Mouse (Mus musculus) gonadal fat pad, adult 2 months (tissue): Measurements from ENCODE around the gene Eif4e1b. TPM values are rescaled to one million over a fixed set of nuclear protein-coding genes. Genes with fewer than 3 reads are reported as not detected.
"Not testable (repeated sequence)": the region's sequence is repeated elsewhere in the genome, so short reads cannot be mapped to it uniquely, and the experiment has no call there.

ENCODE experiments used
- DNase-seq: peaks from one replicate; pipeline ENCODE4 v3.0.0-alpha.2; 2012; ENCODE audit warnings: low read depth
- polyA plus RNA-seq: library from polyadenylated mRNA; depleted of rRNA; stranded (reverse); fragments of >200 nt; gene quantifications from 2 replicates; pipeline ENCODE4 v1.2.3, GENCODE M21; 2012

The Eif4e1b gene
- polyA plus RNA-seq, 1 experiment: not detected

GRCm38 (mm10) chr13:54759496-54759895 is 24.3 kb upstream of the Eif4e1b start:
- DNase-seq: no peak

DNA sequence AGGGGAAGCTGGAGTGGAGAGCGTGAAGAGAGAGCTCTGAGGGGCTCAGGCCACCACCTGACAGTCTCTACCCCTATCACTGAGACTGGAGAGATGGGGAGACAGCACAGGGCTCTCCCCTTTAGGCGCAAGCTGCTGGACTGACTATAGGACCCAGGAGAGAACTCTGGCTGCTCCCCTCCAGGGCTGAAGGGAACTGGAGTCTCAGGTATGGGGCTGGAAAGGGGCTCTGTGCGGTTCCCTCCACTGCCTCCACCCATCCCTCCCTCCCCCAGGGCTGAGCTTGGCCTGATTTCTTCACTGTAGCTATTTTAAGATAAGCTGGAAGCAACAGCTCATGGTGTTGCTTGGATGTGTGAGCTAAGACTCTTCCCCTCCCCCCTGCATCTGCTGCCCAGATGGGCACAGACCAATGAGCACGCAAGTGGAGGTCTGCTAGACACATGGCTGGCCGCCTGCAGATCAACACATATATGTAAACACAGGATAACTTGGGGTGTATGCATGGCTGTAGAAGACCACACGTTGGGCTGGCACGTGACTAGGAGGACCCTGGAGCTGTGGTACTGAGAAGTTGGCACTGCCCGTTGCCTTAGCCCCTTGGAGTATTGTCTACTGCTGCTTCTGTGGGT is 23.5 kb upstream of the Eif4e1b start:
- no peak for DNase-seq

DNA sequence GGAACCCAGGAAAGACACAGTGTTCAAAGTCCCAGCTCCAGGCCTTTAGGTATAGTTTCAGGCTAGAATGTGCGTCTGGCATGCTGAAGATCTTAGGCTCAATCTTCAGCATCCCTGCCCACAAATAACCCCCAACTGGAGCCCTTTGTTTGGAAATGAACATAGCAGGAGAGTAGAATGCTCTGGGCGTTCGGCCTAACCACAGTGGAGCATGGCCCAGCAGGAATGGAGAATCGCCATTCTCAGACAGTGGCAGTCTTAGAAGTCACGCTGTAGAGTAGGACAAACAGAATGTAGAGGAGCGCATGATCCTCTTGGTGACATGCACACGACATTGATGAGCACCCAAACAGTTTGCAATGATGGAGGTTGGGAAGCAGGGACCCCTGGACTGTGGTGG is 22.9 kb upstream of the Eif4e1b start:
- no peak for DNase-seq

- no peak for DNase-seq
Observed at GRCm38 (mm10) chr13:54765281-54766191, 18.3 kb upstream of the Eif4e1b start.

DNA sequence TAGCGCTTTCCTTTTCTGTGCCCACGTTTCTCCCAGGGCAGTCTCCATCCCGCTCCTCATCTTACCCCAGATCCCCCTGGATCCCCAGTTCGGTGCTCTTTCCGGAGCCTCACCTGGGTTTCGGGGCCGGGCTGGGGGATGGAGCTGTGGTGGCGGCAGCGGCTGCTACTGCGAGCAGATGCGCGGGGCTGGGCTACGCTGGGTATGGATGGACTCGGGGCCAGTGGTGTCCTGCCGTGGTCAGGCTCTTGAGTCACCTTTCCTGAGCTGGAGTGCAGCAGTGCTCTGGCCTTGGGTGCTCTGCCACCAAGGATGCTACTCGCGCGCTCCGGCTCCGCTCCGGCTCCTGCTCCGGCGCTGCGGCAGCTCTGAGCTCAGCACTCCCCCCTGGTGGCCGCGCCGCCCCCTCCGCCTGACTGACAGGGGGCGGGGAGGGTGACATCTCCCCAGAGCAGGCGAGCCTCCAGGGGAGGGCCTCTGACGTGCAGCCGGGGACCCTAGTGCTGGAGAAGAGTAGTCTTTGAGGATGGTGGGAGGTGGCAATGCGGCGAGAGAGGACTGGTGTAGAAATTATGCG is 17.5 kb upstream of the Eif4e1b start, which contains the start of gene Sncb:
Gene Sncb, minus strand, starts transcription at position 404 of the 577 bp plus-strand sequence.
- no peak for DNase-seq

GRCm38 (mm10) chr13:54767012-54767411 is 16.8 kb upstream of the Eif4e1b start:
- DNase-seq: no peak

- DNase-seq: no peak
Observed at GRCm38 (mm10) chr13:54780592-54780991, 3.2 kb upstream of the Eif4e1b start.

- DNase-seq: no peak
Observed at GRCm38 (mm10) chr13:54781086-54781485, 2.7 kb upstream of the Eif4e1b start.

- DNase-seq: no peak
Observed at GRCm38 (mm10) chr13:54783235-54783634, 563 bp upstream of the Eif4e1b start.

- not testable (repeated sequence) for DNase-seq
Observed at GRCm38 (mm10) chr13:54787591-54787990, 3.8 kb downstream of the Eif4e1b start.

DNA sequence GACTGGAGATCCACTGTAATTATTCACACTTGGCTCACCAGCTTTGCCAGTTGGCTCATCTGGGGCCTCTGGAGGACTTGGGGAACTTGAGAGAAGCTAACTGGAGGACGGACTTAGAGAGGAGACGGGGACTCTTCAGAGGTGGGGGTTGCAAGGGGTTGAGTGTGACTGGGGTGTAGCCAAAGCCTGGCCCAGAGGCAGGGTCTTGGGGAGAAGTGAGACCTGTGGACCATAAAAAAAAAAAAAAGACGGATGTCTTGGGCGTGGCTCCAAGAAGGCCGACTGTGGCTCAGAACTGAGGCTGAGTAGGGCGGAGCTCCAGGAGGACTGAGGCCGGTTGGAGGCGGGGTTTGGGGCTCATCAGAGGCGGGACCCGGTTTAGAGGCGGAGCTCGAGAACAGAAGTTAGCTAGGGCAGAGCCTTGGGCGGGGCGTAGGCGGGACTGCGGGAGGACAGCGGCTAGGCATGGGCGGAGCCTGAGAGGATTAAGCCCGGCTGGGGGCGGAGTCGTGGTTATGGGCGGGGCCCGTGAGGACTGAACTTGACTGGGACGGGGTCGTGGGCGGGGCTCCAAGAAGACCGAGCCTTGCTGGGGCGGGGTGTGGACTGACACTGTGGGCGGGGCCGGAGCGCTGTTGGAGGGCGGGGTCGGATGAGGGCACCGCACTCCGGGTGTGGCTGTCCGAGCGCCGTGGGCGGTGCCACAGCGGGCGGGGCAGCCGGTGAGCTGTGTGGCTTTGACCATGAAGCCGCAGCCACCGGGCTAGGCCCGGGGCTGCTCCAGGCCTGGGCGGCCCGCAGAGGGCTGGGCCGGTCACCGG is 5.2 kb downstream of the Eif4e1b start, which contains the start of gene Tspan17:
Gene Tspan17, plus strand, starts transcription at position 638 of the 821 bp plus-strand sequence.
- peak; percentile 63 for DNase-seq

- DNase-seq: no peak
Observed at GRCm38 (mm10) chr13:54789561-54790397, 6.0 kb downstream of the Eif4e1b start.

DNA sequence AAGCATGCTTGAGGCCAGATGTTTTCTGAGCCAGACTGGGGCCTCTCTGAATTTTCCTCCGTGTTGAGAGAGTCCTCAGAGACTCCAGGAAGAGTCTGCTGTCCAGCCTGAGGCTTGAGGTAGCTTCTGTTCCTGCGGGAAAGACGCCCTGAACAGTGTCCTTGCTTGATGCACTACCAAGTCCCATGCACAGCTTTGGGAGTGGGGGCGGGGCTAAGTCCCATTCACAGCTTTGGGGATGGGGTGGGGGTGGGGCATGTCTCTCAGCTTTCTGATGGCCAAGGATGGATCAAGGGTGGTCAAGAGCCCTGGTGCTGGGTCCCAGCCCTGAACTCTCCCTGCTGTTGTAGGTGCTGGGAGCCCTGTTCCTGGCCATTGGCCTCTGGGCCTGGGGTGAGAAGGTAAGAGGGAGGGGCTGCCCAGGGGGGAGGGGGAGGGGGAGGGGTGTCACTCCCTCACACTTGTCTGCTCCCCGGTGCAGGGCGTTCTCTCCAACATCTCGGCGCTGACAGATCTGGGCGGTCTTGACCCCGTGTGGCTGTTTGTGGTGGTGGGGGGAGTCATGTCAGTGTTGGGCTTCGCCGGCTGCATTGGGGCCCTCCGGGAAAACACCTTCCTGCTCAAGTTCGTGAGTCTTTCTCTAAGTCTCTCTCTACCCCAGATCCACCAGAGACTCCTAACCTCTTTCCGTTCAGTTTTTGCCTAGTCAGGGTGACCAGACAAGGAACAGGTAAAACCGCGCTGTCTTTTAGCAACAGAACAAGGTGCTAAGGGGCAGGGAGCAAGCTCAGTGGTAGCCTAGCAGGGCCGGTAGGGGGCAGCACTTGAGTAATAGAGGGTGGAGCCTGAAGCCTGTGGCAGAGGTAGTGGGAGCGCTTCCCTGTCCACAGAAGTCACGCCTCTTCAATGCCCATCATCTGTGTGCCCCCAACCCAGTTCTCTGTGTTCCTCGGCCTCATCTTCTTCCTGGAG is 8.7 kb downstream of the Eif4e1b start:
- no peak for DNase-seq

DNA sequence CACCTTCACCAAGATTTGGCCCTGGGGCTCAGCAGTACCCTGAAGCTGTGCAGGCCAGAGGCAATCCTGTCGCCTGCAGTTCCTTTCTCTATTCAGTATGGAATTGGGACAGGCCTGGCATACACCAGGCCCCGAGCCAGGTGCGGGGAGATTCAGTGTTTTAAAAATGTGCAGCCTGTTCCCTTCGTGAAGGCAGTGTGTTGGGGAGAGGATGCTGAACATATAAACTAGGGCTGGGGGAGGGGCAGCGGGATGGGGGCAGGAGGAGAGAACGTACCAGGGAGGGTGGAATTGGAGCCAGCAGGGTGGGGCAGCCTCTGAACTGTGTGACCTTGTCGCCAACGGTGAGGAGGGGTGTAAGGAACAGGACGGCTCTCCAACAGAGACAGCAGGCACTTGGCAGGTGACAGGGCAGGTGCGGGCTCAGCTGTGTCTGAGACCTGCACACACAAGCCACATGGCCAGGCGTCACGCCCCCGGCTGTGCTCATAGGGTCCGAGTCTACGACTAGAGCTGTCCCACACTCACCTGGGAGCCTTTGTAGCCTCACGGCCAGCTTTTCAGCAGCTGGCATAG is 10.3 kb downstream of the Eif4e1b start:
- DNase-seq: no peak

- no peak for DNase-seq
Observed at GRCm38 (mm10) chr13:54794843-54795242, 11.0 kb downstream of the Eif4e1b start.

- DNase-seq: no peak
Observed at GRCm38 (mm10) chr13:54797356-54797755, 13.6 kb downstream of the Eif4e1b start.

DNA sequence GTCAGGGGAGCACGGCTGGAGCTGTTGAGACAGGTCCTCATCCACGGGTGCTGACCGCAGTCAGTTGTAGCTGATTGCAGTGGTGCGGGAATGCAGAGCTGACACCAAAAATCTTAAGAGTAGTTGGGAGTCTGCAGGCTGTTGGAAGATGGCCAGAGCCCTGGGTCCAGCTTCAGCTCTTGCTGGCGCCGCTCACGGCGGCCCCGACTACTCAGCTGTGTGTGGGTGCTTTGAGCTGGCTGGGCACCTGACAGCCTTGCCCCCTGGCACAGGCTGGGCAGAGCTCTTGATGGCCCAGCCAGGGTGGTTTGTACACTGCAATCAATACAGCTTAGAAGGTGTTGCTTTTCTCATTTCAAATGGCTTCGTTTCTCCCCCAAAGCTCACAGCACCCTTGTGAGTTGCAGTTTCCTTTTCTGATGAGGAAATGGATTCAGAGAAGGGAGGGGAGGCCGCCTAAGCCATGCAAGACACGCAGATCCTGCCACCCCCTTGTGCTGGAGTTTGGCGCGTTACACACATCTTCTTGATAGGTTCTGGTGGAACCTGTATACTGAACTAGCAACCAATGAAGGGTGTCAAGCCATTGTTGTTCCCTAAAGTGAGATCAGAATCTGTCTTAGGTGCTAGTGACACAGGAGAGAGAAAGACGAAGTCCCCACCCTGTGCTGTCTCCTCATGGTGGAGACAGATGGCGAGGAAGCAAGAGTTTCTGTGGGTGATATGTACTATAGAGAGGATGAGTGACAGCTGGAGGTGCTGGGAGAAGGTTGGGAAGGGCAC is 14.3 kb downstream of the Eif4e1b start:
- no peak for DNase-seq

GRCm38 (mm10) chr13:54798740-54799139 is 14.9 kb downstream of the Eif4e1b start:
- DNase-seq: no peak
